Mouse (Mus musculus): ENCODE results near the gene Xrcc3. TPM values are rescaled to one million over a fixed set of nuclear protein-coding genes. Genes with fewer than 3 reads are reported as not detected.

The Xrcc3 gene
- polyA plus RNA-seq, 2 experiments, result 10.1 to 26.3 TPM

GRCm38 (mm10) chr12:111798493-111798892 lies 15.2 kb downstream of the Xrcc3 start:
- Histone ChIP-seq H3K27ac (replicated peaks; ENCODE audit: low read depth, low read length) (no peak overlapping the region), H3K9ac (ENCODE audit: low read depth, low read length, severe bottlenecking) (no peak overlapping the region), H3K27me3 (ENCODE audit: control insufficient read depth, insufficient read depth, low read length) (no peaks in the 10 kb centered on the region), H3K4me3 (replicated peaks; ENCODE audit: low read length) (no peak overlapping the region), H3K9me3 (ENCODE audit: control insufficient read depth, low read length) (no peaks in the 10 kb centered on the region), H3K36me3 (ENCODE audit: control insufficient read depth, insufficient read depth, low read length) (peaks cover 92% of the 10 kb centered on the region), H3K4me1 (ENCODE audit: control insufficient read depth, insufficient read depth, low read length) (no peaks in the 10 kb centered on the region), H3K4me2 (replicated peaks; ENCODE audit: low read depth, low read length, severe bottlenecking) (no peak overlapping the region)
- no peak for TF ChIP-seq POLR2A (IDR thresholded peaks at IDR 0.05; ENCODE audit: borderline replicate concordance, extremely low read depth, insufficient read depth, insufficient read length)
- DNase-seq (ENCODE audit: low spot score) (no peak), ATAC-seq (ENCODE audit: low FRiP score, low read depth) (no peak)
- whole genome bisulfite sequencing, result 94% methylated on average over 13 of the region's 13 CpGs

- H3K4me1 ChIP-seq (ENCODE audit: control insufficient read depth, insufficient read depth, low read length), result no peaks in the 10 kb centered on the region
- no peaks in the 10 kb centered on the region for H3K27me3 ChIP-seq (ENCODE audit: control insufficient read depth, insufficient read depth, low read length)
- H3K9me3 ChIP-seq (ENCODE audit: control insufficient read depth, low read length), result no peaks in the 10 kb centered on the region
- H3K4me3 ChIP-seq (replicated peaks; ENCODE audit: low read length), result no peak overlapping the region
- no peak overlapping the region for H3K27ac ChIP-seq (replicated peaks; ENCODE audit: low read depth, low read length)
- no peak overlapping the region for H3K4me2 ChIP-seq (replicated peaks; ENCODE audit: low read depth, low read length, severe bottlenecking)
- TF ChIP-seq POLR2A (IDR thresholded peaks at IDR 0.05; ENCODE audit: borderline replicate concordance, extremely low read depth, insufficient read depth, insufficient read length), result no peak
- H3K9ac ChIP-seq (ENCODE audit: low read depth, low read length, severe bottlenecking), result no peak overlapping the region
- WGBS, result 82% methylated on average over 8 of the region's 8 CpGs
- DNase-seq (ENCODE audit: low spot score), result no peak
- H3K36me3 ChIP-seq (ENCODE audit: control insufficient read depth, insufficient read depth, low read length), result peaks cover 90% of the 10 kb centered on the region
- ATAC-seq (ENCODE audit: low FRiP score, low read depth), result no peak
Observed at GRCm38 (mm10) chr12:111797251-111797650, 16.4 kb downstream of the Xrcc3 start.

GRCm38 (mm10) chr12:111795180-111795895 lies 18.3 kb downstream of the Xrcc3 start:
- ATAC-seq (ENCODE audit: low FRiP score, low read depth) (no peak), DNase-seq (ENCODE audit: low spot score) (no peak)
- 91% methylated on average over 28 of the region's 28 CpGs for WGBS
- Histone ChIP-seq H3K9me3 (ENCODE audit: control insufficient read depth, low read length) (no peaks in the 10 kb centered on the region), H3K4me3 (replicated peaks; ENCODE audit: low read length) (no peak overlapping the region), H3K27me3 (ENCODE audit: control insufficient read depth, insufficient read depth, low read length) (no peaks in the 10 kb centered on the region), H3K9ac (ENCODE audit: low read depth, low read length, severe bottlenecking) (no peak overlapping the region), H3K36me3 (ENCODE audit: control insufficient read depth, insufficient read depth, low read length) (peaks cover 90% of the 10 kb centered on the region), H3K27ac (replicated peaks; ENCODE audit: low read depth, low read length) (no peak overlapping the region), H3K4me1 (ENCODE audit: control insufficient read depth, insufficient read depth, low read length) (no peaks in the 10 kb centered on the region), H3K4me2 (replicated peaks; ENCODE audit: low read depth, low read length, severe bottlenecking) (no peak overlapping the region)
- TF ChIP-seq POLR2A (IDR thresholded peaks at IDR 0.05; ENCODE audit: borderline replicate concordance, extremely low read depth, insufficient read depth, insufficient read length), result no peak

GRCm38 (mm10) chr12:111794526-111795179 lies 19.0 kb downstream of the Xrcc3 start:
- no peak overlapping the region for H3K4me3 ChIP-seq (replicated peaks; ENCODE audit: low read length)
- TF ChIP-seq POLR2A (IDR thresholded peaks at IDR 0.05; ENCODE audit: borderline replicate concordance, extremely low read depth, insufficient read depth, insufficient read length), result no peak
- DNase-seq (ENCODE audit: low spot score) (no peak), ATAC-seq (ENCODE audit: low FRiP score, low read depth) (no peak)
- no peaks in the 10 kb centered on the region for H3K27me3 ChIP-seq (ENCODE audit: control insufficient read depth, insufficient read depth, low read length)
- 88% methylated on average over 18 of the region's 18 CpGs for WGBS
- no peaks in the 10 kb centered on the region for H3K9me3 ChIP-seq (ENCODE audit: control insufficient read depth, low read length)
- no peak overlapping the region for H3K4me2 ChIP-seq (replicated peaks; ENCODE audit: low read depth, low read length, severe bottlenecking)
- no peak overlapping the region for H3K9ac ChIP-seq (ENCODE audit: low read depth, low read length, severe bottlenecking)
- H3K36me3 ChIP-seq (ENCODE audit: control insufficient read depth, insufficient read depth, low read length), result peaks cover 93% of the 10 kb centered on the region
- no peaks in the 10 kb centered on the region for H3K4me1 ChIP-seq (ENCODE audit: control insufficient read depth, insufficient read depth, low read length)
- H3K27ac ChIP-seq (replicated peaks; ENCODE audit: low read depth, low read length), result no peak overlapping the region

- WGBS, result 84% methylated on average over 21 of the region's 22 CpGs
- TF ChIP-seq POLR2A (IDR thresholded peaks at IDR 0.05; ENCODE audit: borderline replicate concordance, extremely low read depth, insufficient read depth, insufficient read length), result no peak
- H3K4me1 ChIP-seq (ENCODE audit: control insufficient read depth, insufficient read depth, low read length), result no peaks in the 10 kb centered on the region
- peaks cover 94% of the 10 kb centered on the region for H3K36me3 ChIP-seq (ENCODE audit: control insufficient read depth, insufficient read depth, low read length)
- DNase-seq (ENCODE audit: low spot score), result no peak
- no peaks in the 10 kb centered on the region for H3K27me3 ChIP-seq (ENCODE audit: control insufficient read depth, insufficient read depth, low read length)
- no peaks in the 10 kb centered on the region for H3K9me3 ChIP-seq (ENCODE audit: control insufficient read depth, low read length)
- no peak overlapping the region for H3K4me2 ChIP-seq (replicated peaks; ENCODE audit: low read depth, low read length, severe bottlenecking)
- H3K4me3 ChIP-seq (replicated peaks; ENCODE audit: low read length), result no peak overlapping the region
- no peak overlapping the region for H3K9ac ChIP-seq (ENCODE audit: low read depth, low read length, severe bottlenecking)
- ATAC-seq (ENCODE audit: low FRiP score, low read depth), result no peak
- H3K27ac ChIP-seq (replicated peaks; ENCODE audit: low read depth, low read length), result no peak overlapping the region
Observed at GRCm38 (mm10) chr12:111794102-111794501, 19.6 kb downstream of the Xrcc3 start.
